Mouse (Mus musculus): ENCODE data around the gene Olfr867. TPM values are rescaled to one million over a fixed set of nuclear protein-coding genes. Genes with fewer than 3 reads are reported as not detected.

The Olfr867 gene
- polyA plus RNA-seq (2014; fragmentation: Nextera tagmentation; extraction: Ambion mirVana), result not detected in 2 replicates

DNA sequence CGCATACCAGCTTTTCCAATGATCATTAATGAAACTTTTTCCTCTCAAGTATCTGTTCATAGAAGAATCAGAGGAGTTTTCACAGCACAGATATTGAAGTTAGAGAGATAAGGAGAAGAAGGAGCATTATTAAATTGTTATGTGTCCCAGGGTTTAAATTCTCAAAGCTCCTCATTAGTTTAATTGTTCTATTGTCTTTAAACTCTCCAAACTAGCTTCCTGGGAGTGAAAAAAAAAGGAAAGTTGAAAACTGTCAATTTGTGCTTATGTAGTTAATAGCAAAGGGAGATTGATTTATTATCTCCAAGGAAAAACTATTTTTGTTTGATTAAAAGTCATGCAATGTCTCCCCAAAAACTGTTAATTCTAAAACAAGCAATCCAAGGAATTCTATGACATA is at the start of gene Olfr867:
Olfr867 (minus strand) TSS at position 101 of the 400 bp plus-strand sequence.
- Histone ChIP-seq H3K9ac (ENCODE audit: low read length) (no peak within 1 kb of the TSS), H3K9me3 (ENCODE audit: control insufficient read depth, low read length) (peaks cover 5% of the 10 kb centered on the region; the same call in 1 of the 2 replicates), H3K4me1 (replicated peaks; ENCODE audit: control insufficient read depth, insufficient read depth, low read length) (no peaks in the 10 kb centered on the region), H3K4me2 (ENCODE audit: low read depth, low read length, severe bottlenecking) (no peak within 1 kb of the TSS), H3K27ac (ENCODE audit: low read depth, low read length) (no peak within 1 kb of the TSS), H3K4me3 (ENCODE audit: low read depth, low read length) (no peak within 1 kb of the TSS), H3K36me3 (ENCODE audit: control insufficient read depth, insufficient read depth, low read length) (no peaks in the 10 kb centered on the region), H3K27me3 (ENCODE audit: control insufficient read depth, insufficient read depth, low read length) (no peaks in the 10 kb centered on the region)
- ATAC-seq (replicated peaks; ENCODE audit: low FRiP score) (no peak), DNase-seq (ENCODE audit: low spot score) (no peak)
- 88% methylated on average over 1 of the region's 1 CpGs for whole genome bisulfite sequencing

DNA sequence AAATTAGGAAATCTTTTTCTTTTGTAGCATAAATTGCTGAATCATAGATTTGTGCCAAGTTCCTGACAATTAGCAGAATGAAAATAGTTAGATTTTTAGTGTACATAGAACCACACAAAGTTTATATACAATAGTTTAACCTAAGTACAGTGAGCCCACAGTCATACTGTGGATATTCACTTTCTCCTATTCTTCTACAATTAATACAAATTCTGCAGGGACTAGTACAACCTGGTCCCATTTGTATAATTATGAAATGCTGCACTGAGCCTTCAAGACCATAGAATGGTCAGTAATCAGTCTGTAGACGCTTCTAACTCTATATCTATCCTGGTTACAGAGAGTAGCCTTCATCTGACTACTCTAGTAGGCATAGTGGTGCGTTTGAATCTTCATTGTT is 41.0 kb upstream of the Olfr867 start, which contains the start of gene Olfr868:
Olfr868 (plus strand) TSS at position 301 of the 400 bp plus-strand sequence.
- no peaks in the 10 kb centered on the region for H3K27me3 ChIP-seq (ENCODE audit: control insufficient read depth, insufficient read depth, low read length)
- peaks cover 2% of the 10 kb centered on the region; the same call in 1 of the 2 replicates for H3K9me3 ChIP-seq (ENCODE audit: control insufficient read depth, low read length)

DNA sequence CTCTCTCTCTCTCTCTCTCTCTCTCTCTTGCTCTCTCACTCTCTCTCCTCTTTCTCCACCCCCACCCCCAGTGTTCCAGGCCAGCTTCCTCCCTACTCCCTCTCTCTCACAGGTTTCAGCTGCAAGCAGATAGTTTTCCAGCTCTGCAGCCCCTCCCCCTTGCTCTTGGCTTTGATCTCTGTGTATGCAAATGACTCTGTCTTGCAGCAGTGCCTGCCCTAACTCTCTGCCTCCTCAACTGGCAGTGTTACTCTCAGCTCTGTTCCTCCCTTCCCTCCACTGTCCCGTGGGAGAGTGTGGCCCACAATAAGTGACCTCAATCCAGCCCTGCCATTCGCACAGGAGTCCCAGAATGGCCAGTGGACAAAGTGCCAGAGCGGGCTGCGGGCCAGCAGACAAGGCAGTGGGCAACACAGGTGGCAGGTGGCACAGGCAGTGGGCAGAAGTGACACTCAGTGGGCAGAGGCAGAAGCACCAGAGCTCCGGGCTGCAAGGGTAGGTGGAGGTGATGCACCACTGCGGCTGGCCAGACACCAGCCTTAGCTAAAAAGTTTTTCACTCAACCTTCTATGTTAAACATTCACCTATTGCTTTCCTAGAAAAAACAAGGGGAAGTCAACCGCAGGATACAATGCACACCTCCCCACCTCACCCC is 16.3 kb upstream of the Olfr867 start:
- no peak for DNase-seq (ENCODE audit: low spot score)
- Histone ChIP-seq H3K4me3 (ENCODE audit: low read depth, low read length) (no peak overlapping the region), H3K36me3 (ENCODE audit: control insufficient read depth, insufficient read depth, low read length) (no peaks in the 10 kb centered on the region), H3K27me3 (ENCODE audit: control insufficient read depth, insufficient read depth, low read length) (no peaks in the 10 kb centered on the region), H3K9ac (ENCODE audit: low read length) (no peak overlapping the region), H3K4me2 (ENCODE audit: low read depth, low read length, severe bottlenecking) (no peak overlapping the region), H3K9me3 (ENCODE audit: control insufficient read depth, low read length) (peaks cover 3% of the 10 kb centered on the region; the same call in 1 of the 2 replicates), H3K4me1 (replicated peaks; ENCODE audit: control insufficient read depth, insufficient read depth, low read length) (no peaks in the 10 kb centered on the region), H3K27ac (ENCODE audit: low read depth, low read length) (no peak overlapping the region)
- WGBS, result 70% methylated on average over 7 of the region's 7 CpGs
- no peak for ATAC-seq (replicated peaks; ENCODE audit: low FRiP score)

More for the DNA sequence above, 41.0 kb upstream of the Olfr867 start, which contains the start of gene Olfr868:
- DNase-seq (ENCODE audit: low spot score), result no peak
- H3K4me1 ChIP-seq (replicated peaks; ENCODE audit: control insufficient read depth, insufficient read depth, low read length), result no peaks in the 10 kb centered on the region
- WGBS, result 42% methylated on average over 2 of the region's 2 CpGs
- H3K4me3 ChIP-seq (ENCODE audit: low read depth, low read length), result no peak within 1 kb of the TSS
- ATAC-seq (replicated peaks; ENCODE audit: low FRiP score), result no peak
- no peak within 1 kb of the TSS for H3K4me2 ChIP-seq (ENCODE audit: low read depth, low read length, severe bottlenecking)
- no peak within 1 kb of the TSS for H3K9ac ChIP-seq (ENCODE audit: low read length)
- H3K27ac ChIP-seq (ENCODE audit: low read depth, low read length), result no peak within 1 kb of the TSS
- H3K36me3 ChIP-seq (ENCODE audit: control insufficient read depth, insufficient read depth, low read length), result no peaks in the 10 kb centered on the region

DNA sequence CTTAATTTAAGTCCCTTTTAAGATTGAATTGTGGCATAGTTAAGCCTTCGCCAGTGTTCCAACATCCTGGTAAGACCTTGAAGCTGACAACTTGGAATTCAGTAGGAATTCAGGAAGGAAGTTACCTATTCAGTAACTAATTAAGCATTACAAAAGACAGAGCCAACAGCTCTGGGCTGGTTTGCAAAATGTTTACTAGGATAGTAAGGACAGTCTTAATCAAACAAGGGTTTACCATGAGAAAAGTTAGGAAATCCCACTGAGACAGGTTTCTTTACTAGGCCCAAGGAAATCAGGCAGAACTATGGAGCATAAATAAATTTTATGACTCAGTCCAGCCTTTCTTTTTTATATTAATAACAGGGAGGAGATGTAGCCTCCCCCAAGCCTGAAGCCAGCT is 13.9 kb upstream of the Olfr867 start:
- Histone ChIP-seq H3K27me3 (ENCODE audit: control insufficient read depth, insufficient read depth, low read length) (no peaks in the 10 kb centered on the region), H3K4me2 (ENCODE audit: low read depth, low read length, severe bottlenecking) (no peak overlapping the region), H3K9me3 (ENCODE audit: control insufficient read depth, low read length) (peaks cover 3% of the 10 kb centered on the region; the same call in 1 of the 2 replicates), H3K36me3 (ENCODE audit: control insufficient read depth, insufficient read depth, low read length) (no peaks in the 10 kb centered on the region), H3K27ac (ENCODE audit: low read depth, low read length) (no peak overlapping the region), H3K9ac (ENCODE audit: low read length) (no peak overlapping the region), H3K4me1 (replicated peaks; ENCODE audit: control insufficient read depth, insufficient read depth, low read length) (no peaks in the 10 kb centered on the region), H3K4me3 (ENCODE audit: low read depth, low read length) (no peak overlapping the region)
- WGBS, result 90% methylated on average over 1 of the region's 1 CpGs
- DNase-seq (ENCODE audit: low spot score) (no peak), ATAC-seq (replicated peaks; ENCODE audit: low FRiP score) (no peak)

DNA sequence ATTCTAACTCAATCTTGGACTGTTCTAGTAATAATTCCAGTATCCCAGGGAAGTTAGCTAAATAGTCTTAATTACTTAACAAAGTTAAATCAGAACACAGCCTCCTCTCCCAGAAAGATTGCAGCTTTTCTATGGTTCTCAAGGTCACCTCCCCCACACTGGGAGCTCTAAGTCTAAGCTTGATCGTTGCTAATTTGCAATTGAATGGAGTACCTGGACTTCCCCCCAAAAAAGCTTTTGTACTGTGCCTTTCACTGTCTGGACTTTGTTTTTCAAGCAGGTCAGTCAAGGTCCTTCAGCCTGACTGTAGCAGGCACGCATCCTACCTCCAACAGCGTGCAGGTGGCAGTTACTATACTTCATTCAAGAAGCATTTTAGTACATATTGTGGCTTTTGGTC is 12.9 kb upstream of the Olfr867 start:
- Histone ChIP-seq H3K4me2 (ENCODE audit: low read depth, low read length, severe bottlenecking) (no peak overlapping the region), H3K4me3 (ENCODE audit: low read depth, low read length) (no peak overlapping the region), H3K27me3 (ENCODE audit: control insufficient read depth, insufficient read depth, low read length) (no peaks in the 10 kb centered on the region), H3K4me1 (replicated peaks; ENCODE audit: control insufficient read depth, insufficient read depth, low read length) (no peaks in the 10 kb centered on the region), H3K9ac (ENCODE audit: low read length) (no peak overlapping the region), H3K27ac (ENCODE audit: low read depth, low read length) (no peak overlapping the region), H3K36me3 (ENCODE audit: control insufficient read depth, insufficient read depth, low read length) (no peaks in the 10 kb centered on the region), H3K9me3 (ENCODE audit: control insufficient read depth, low read length) (peaks cover 3% of the 10 kb centered on the region; the same call in 1 of the 2 replicates)
- WGBS, result 76% methylated on average over 3 of the region's 3 CpGs
- DNase-seq (ENCODE audit: low spot score) (no peak), ATAC-seq (replicated peaks; ENCODE audit: low FRiP score) (no peak)

DNA sequence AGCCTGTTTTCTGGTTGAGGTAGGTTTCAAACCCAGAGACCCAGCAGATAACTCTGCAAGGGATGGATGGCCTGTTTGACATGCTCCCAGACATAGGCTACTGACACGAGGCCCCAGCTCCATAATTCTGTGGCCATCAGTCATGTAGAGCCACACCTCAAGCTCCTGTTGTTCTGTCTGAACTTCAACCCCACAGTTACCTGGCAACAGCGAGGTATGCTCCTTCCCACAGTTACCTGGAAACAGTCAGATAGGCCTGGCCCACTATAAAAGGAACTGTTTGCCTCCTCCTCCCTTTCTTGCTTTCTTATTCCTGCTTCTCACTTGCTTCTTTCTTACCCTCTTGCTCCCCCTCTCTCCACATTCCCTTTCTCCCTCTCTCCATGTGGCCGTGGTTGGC is 9.4 kb downstream of the Olfr867 start:
- DNase-seq (ENCODE audit: low spot score) (no peak), ATAC-seq (replicated peaks; ENCODE audit: low FRiP score) (no peak)
- no peak overlapping the region for H3K4me2 ChIP-seq (ENCODE audit: low read depth, low read length, severe bottlenecking)
- no peak overlapping the region for H3K9ac ChIP-seq (ENCODE audit: low read length)
- no peak overlapping the region for H3K27ac ChIP-seq (ENCODE audit: low read depth, low read length)
- WGBS, result 77% methylated on average over 3 of the region's 3 CpGs
- no peaks in the 10 kb centered on the region for H3K36me3 ChIP-seq (ENCODE audit: control insufficient read depth, insufficient read depth, low read length)
- H3K4me1 ChIP-seq (replicated peaks; ENCODE audit: control insufficient read depth, insufficient read depth, low read length), result no peaks in the 10 kb centered on the region
- H3K27me3 ChIP-seq (ENCODE audit: control insufficient read depth, insufficient read depth, low read length), result no peaks in the 10 kb centered on the region
- H3K4me3 ChIP-seq (ENCODE audit: low read depth, low read length), result no peak overlapping the region
- H3K9me3 ChIP-seq (ENCODE audit: control insufficient read depth, low read length), result peaks cover 5% of the 10 kb centered on the region

DNA sequence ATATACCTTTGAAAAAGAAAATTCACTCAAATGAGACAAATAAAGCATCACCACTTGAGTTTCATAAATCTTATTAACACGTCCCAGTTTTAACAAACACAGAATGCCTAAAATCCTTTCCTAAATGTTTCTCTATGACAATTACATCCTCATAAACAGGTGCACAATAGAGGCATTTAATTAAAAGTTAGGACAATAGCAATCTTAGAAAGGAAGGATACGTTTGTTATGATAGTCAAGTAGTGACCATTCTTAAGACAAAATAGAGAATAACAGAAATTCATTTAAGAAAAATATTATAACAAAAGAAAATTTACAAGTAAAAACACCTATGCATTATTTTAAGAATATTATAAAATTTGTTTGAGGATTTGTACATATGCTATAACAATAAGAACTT is 29.4 kb downstream of the Olfr867 start, which contains the start of gene Olfr866:
Olfr866 (minus strand) TSS at position 101 of the 400 bp plus-strand sequence.
- Histone ChIP-seq H3K4me2 (ENCODE audit: low read depth, low read length, severe bottlenecking) (no peak within 1 kb of the TSS), H3K9me3 (ENCODE audit: control insufficient read depth, low read length) (no peaks in the 10 kb centered on the region; the same call in 1 of the 2 replicates), H3K4me3 (ENCODE audit: low read depth, low read length) (no peak within 1 kb of the TSS), H3K9ac (ENCODE audit: low read length) (no peak within 1 kb of the TSS), H3K4me1 (replicated peaks; ENCODE audit: control insufficient read depth, insufficient read depth, low read length) (no peaks in the 10 kb centered on the region), H3K36me3 (ENCODE audit: control insufficient read depth, insufficient read depth, low read length) (no peaks in the 10 kb centered on the region), H3K27me3 (ENCODE audit: control insufficient read depth, insufficient read depth, low read length) (no peaks in the 10 kb centered on the region), H3K27ac (ENCODE audit: low read depth, low read length) (no peak within 1 kb of the TSS)
- WGBS, result 79% methylated on average over 2 of the region's 2 CpGs
- DNase-seq (ENCODE audit: low spot score) (no peak), ATAC-seq (replicated peaks; ENCODE audit: low FRiP score) (no peak)

Measured in forebrain, embryonic 11.5 days (tissue).